Mouse (Mus musculus) kidney, adult 11 months (tissue): ENCODE data around the gene Mgat4a.

Experiments used
- DNase-seq: peaks from one replicate; pipeline ENCODE4 v3.0.0; 2022

Gene Mgat4a

GRCm38 (mm10) chr1:37451270-37451669 is 89.5 kb downstream of the Mgat4a start:
- no peak for DNase-seq

- DNase-seq = peak; percentile 19
Observed at GRCm38 (mm10) chr1:37448361-37449095, 92.3 kb downstream of the Mgat4a start.

GRCm38 (mm10) chr1:37442848-37443835 is 97.7 kb downstream of the Mgat4a start:
- no peak for DNase-seq

- DNase-seq = no peak
Observed at GRCm38 (mm10) chr1:37436419-37436818, 104.4 kb downstream of the Mgat4a start.

- no peak for DNase-seq
Observed at GRCm38 (mm10) chr1:37430297-37430840, 110.4 kb downstream of the Mgat4a start.

- DNase-seq = peak; percentile 95
Observed at GRCm38 (mm10) chr1:37429366-37430296, 111.2 kb downstream of the Mgat4a start, which contains the start of the genes Coa5 and Unc50. Gene Coa5, minus strand, starts transcription at chr1:37430103. Gene Unc50, plus strand, starts transcription at chr1:37430139.

- DNase-seq = no peak
Observed at GRCm38 (mm10) chr1:37428911-37429310, 111.9 kb downstream of the Mgat4a start.

- DNase-seq = no peak
Observed at GRCm38 (mm10) chr1:37427144-37427875, 113.5 kb downstream of the Mgat4a start.

GRCm38 (mm10) chr1:37419420-37419819 is 121.4 kb downstream of the Mgat4a start:
- no peak for DNase-seq

GRCm38 (mm10) chr1:37415394-37415793 is 125.4 kb downstream of the Mgat4a start:
- DNase-seq = no peak

- no peak for DNase-seq
Observed at GRCm38 (mm10) chr1:37409647-37410046, 131.2 kb downstream of the Mgat4a start.

GRCm38 (mm10) chr1:37408678-37409077 is 132.1 kb downstream of the Mgat4a start:
- DNase-seq = no peak

GRCm38 (mm10) chr1:37408059-37408458 is 132.8 kb downstream of the Mgat4a start:
- no peak for DNase-seq

- DNase-seq = no peak
Observed at GRCm38 (mm10) chr1:37407228-37407627, 133.6 kb downstream of the Mgat4a start.

- no peak for DNase-seq
Observed at GRCm38 (mm10) chr1:37405137-37405536, 135.7 kb downstream of the Mgat4a start.

GRCm38 (mm10) chr1:37401687-37402086 is 139.1 kb downstream of the Mgat4a start:
- peak; percentile 27 for DNase-seq

- DNase-seq = no peak
Observed at GRCm38 (mm10) chr1:37399734-37400133, 141.1 kb downstream of the Mgat4a start.

GRCm38 (mm10) chr1:37398961-37399360 is 141.9 kb downstream of the Mgat4a start:
- DNase-seq = no peak

- DNase-seq = peak; percentile 61
Observed at GRCm38 (mm10) chr1:37396481-37396880, 144.3 kb downstream of the Mgat4a start.

GRCm38 (mm10) chr1:37393174-37393573 is 147.6 kb downstream of the Mgat4a start:
- no peak for DNase-seq
